Mouse (Mus musculus): ENCODE data around the gene Flnc.
A peak's percentile ranks its signal among the peaks of the same experiment; 100 is the strongest.

Gene Flnc

DNA sequence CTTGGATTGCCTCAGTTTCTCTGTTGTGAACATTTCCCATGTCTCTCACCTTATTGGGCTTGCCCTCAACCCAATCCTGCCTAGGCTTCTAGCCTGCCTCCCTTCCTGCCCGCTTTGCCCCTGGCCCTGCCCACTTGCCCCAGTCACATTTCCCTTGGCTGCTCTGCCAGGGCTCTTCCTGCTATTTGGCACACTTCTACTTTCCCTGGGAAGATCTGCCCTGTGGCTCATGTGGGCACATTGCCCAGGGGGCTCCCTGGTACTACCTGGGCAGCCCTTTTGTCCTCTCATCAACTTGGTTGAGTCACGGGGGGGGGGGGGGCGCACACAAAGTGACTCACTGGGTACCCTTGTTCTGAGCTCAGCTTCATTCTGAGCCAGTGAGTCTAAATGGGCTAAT, 900 bp upstream of the Flnc start:
- no peak for DNase-seq (ENCODE audit: low spot score in 2 of 2)

DNA sequence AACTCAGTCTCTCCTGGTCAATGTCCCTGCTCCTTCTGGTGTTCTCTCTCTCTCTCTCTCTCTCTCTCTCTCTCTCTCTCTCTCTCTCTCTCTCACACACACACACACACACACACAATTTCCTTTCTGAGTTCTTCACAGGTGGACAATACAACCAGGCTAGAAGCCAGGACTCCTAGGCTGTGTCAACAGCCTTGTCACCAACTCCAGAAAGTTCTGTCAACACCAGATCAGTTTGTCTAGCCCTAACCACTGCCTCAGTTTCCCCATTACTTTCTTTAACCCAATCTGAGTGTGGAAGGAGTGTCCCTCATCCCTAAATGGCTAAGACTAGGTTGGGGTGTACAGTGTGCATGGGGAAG, 399 bp upstream of the Flnc start:
- no peak for DNase-seq (ENCODE audit: low spot score in 2 of 2)

DNA sequence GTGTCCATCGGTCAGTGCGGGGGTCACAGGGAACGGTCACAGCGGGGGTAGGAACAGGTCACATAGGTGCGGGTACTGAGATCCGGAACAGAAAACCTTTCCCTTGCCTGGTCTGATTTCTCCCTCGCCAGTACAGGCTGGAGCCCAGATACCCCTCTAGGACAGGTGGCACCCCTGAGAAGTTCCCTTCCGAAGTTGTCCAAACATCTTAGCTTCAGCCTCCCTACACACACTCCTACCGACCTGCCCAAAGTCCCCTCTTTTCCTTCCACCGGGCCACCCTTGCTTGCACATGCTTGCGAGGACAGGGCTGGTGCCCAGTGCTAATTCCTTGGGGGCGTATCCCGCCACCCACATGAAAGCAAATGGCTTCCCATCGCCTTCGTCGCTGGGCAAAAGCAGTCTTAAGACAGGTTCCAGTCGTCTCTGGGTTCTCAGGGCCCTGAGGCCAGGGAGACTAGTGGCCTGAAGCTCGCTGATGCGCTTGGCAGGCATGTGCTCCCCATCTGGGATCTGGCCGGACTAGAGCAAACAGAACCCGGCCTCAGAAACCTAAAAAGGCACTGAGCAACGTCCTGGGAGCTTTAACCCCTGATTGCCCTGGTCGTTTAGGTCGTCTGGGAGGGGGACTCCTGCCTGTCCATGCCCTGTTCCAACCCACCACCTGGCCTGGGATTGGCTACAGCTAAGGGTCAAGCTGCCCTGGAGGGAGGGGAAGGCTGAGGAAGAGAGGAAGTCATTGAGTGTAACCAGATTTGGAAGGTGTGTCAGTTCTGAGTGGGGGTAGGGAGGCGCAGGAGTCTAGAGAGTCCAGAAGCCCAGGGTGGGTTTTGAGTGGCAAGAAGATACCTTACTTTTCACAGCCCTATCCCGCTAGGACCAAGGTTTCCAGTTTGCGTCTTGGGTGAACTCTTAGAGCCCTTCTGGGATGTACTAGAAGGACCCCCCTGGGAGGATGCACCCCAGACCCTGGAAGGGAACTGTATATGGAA, 1.0 kb downstream of the Flnc start:
- no peak for DNase-seq (ENCODE audit: low spot score in 2 of 2)

DNA sequence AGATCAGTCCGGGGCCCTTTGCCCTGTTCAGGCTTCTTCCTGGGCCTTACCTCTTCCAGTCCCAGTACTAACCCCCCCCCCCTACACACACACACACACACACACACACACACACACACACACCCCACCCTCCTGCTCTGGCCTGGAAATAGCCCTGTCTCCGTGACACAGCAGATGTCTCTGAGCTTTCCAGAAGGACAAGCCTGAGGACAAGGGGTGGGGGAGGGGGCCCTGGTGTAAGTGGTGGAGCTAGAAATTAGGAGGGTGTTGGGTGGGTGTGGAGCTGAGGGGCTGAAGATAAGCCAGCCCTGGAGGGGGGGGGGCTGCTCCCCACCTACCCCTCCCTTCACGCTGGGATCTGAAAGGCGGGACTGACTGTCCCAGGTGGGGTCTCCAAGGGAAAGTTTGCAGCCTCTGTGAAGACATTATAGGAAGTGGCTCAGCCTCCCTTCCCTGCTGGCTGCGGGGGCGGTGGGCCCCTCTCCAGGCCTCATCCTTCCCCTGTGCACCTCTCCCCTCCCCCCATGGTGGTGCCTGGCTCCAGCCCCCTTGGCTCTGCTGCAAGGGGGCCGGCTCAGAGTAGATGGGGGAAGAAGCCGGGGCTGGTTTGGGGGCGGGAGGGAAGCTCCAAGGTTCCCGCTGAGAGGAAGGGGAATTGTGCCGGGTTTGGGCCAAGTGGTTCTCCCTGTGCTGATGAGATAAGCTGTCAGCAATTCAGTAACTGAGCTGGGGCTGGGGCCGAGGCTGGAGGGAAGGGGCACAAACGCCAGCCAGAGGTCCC, 2.0 kb downstream of the Flnc start:
- DNase-seq (ENCODE audit: low spot score in 2 of 2), result no peak

DNA sequence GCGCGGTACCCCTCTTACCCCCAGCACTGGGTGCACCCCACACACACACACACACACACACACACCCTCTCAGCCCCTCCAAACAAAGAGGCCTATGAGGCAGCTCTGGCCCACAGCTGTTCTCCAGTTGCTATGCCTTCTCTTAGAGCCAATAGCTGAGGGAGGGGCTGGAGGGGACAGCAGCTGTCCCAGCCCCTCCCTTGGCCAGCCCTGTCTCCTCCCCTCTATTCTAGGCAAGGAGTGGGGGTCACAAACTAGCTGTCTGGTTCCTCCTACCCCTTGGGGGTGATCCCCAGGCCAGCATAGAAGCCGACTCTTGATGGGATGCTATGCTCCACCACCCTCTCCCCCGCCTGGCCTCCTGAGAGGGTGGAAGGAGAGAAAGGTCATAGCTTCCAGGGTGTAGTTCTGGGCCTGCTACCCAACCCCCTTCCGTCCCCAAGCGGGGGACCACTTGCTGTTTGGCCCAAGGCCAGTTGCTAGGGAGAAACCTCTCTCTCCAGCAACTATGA, 2.9 kb downstream of the Flnc start:
- DNase-seq (ENCODE audit: low spot score in 2 of 2), result no peak

DNA sequence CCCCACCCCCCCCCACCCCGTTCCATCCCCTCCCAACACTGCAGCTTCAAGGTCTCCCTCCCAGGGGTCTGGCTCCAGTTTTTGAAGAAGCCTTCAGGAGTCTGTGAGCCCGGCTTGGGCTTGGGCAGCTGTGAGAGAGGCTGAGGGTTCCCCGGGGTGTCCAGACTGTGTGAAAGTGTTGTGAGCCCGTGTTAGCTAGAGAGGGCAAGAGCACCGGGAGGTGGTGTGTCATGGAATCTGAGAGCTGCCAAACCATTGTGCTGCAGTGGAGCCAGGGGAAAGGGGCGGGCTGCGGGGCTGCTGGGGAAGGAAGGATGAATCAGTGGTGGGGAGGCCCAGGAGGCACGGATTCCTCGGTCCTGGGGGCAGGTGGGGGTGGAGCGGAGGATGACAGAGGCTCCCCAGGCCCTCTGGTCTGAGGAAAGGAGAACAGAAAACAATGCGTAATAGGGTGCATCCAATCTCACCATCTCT, 3.4 kb downstream of the Flnc start:
- no peak for DNase-seq (ENCODE audit: low spot score in 2 of 2)

DNA sequence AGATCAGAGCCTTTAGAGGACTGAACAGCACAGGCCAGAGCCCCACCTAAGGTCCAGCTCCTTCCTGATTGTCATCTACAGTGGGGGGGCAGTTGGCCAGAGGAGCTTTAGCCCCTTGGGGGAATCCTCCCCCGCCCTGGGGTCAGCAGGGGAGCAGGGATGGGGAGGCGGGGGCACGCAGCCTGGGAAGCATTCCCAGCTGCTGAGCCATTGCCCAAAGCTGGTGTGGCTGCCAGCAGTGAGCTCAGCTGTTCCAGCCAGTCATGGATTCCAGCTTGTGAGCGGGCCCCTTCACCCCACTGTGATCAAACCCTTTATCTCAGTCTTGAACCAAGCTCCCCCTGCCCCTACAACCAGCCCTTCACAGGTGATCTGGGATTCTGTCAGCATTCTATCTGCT, 6.2 kb downstream of the Flnc start:
- no peak for DNase-seq (ENCODE audit: low spot score in 2 of 2)

DNA sequence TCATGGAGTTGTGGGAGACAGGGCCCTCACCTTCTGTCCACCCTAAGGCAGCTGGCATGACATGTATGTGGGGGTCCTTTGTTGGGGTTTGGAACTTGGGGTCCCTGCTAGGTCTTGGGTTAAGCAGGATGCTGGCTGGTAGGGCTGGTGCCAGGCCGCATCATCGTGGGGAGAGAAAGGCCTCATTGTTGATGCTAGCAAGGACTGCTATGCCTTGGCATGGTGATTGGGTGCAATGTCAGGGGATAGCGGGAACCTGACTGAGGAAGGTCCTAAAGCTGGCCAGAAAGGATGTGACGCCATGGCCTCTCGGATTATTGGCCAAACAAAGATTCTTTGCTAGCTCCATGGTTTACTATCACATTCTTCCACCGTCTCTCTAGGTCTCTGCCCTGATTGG, 6.7 kb downstream of the Flnc start:
- no peak for DNase-seq (ENCODE audit: low spot score in 2 of 2)

DNA sequence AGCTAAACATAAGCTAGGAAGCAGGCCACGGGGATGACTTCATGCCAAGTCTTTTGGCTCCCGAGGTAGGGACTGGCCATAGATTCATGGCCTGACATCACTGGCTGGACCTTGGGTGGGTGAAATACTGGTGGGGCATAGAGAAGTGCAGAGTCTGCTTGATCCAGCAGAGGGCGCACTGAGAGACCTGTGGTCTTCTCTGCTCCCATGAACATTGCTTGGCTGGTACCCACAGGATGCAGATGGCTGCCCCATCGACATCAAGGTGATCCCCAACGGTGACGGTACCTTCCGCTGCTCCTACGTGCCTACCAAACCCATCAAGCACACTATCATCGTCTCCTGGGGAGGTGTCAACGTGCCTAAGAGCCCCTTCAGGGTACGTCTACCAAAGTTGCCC, 11.7 kb downstream of the Flnc start:
- DNase-seq (ENCODE audit: low spot score in 2 of 2), result peak in 1 of 2 experiments; percentile 33

DNA sequence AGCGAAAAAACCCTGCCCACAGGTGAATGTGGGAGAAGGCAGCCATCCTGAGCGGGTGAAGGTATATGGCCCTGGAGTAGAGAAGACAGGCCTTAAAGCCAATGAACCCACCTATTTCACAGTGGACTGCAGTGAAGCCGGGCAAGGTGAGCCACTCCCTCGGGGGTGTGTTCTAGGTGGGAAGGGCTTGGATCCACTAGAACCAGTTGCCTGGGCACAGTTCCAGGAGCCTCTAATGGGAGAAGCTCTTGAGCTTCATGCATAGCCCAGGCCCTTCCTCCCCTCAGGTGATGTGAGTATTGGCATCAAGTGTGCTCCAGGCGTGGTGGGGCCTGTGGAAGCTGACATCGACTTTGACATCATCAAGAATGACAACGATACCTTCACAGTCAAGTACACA, 12.3 kb downstream of the Flnc start:
- no peak for DNase-seq (ENCODE audit: low spot score in 2 of 2)

DNA sequence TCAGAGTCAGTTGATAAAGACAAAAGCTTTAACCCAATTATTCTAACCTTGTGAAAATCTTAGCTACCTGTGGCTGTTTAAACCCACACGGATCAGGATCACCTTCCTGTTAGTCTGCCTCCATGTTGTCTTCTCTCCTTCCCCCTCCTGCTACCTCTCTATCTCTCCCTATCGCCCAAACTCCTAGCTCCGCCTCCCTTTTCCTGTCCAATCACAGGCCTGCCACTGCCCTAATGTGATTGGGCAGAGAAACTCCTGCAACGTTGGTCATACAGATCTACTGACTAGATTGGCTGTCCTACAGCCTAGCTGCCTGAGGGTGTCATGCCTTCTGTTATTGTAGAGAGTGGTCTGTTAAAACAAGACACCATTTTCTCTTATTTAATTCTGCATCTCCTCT, 16.8 kb downstream of the Flnc start:
- DNase-seq (ENCODE audit: low spot score in 2 of 2), result no peak

DNA sequence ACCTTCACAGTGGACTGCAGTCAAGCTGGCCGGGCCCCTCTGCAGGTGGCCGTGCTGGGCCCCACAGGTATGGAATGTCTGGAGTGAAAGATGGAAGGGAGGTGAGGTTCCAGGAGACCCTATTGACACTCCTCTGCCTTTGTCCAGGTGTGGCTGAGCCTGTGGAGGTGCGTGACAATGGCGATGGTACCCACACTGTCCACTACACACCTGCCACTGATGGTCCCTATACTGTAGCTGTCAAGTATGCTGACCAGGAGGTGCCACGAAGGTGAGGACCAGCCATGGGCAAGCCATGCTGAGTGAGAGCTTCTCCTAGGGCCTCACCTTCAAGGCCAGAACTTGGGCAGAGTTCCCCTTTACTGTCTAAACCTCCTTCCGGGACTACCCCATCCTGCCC, 17.6 kb downstream of the Flnc start:
- DNase-seq (ENCODE audit: low spot score in 2 of 2), result no peak

DNA sequence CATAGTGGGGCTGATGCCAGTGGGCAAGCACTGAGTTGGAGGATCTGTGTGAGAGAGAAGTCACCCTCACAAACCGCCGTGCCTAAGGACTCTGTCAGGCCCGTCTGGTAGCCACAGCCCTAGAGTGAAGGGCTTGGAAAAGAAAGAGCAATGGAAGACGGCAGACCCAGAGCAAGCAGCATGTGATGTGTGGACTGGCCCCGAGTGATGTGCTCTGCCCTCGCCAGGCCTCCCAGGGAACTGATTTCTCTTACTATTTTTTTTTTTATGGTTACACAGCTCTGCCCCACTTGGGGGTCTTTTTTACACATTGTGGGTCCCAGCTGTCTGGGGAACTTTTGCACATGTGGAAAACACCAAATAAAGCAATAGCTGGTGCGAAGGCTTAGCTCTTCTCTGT, 28.4 kb downstream of the Flnc start:
- DNase-seq (ENCODE audit: low spot score in 2 of 2), result no peak

DNA sequence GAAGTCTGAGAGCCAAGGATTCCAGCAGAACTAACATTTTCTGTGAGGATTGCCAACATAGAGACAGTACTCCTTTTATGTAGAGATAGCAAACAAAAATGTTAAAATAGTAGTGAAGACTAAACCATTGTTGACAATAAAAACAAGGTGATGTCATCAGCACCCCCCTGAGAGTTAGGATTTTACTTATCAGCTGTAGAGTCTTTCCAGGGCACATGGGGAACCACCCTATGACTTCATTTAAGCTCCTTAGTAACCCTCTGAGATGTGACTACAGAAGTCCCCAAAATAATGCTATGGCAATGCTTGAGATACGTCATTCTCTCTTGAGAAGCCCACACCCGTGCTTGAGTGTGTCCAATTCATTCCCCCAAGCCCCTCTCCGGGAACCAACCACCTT, 30.3 kb downstream of the Flnc start:
- no peak for DNase-seq (ENCODE audit: low spot score in 2 of 2)

DNA sequence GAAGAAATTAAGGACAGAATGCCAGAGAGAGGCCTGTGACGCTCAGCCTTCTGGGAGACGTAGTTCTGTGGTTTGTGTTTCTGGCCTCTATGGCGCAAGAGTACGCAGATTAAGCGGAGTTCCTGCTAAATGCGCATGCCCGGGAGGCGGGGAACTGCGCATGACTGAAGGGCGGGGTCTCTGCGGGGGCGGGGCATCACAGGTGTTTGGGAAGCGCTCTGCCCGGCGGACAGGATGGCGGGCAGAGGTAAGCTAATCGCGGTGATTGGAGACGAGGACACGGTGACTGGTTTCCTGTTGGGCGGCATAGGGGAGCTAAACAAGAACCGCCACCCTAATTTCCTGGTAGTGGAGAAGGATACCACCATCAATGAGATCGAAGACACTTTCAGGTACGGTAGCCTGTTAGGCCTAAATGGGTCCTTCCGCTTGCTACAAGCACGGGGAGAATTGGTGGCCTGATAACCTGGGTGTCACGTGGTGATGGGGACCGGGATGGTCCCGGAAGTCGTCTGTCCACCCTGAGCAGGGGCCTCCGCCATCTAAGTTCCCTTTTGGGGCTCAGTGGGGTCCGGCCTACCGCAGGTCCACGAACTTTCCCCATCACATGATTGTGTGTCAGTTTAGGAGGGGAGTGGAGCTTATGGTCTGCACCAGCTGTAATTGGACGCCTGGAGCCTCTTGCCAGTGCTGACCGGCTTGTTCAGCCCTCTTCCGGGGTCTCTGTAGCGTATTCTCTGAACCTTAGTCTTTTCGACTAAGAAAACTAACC, 34.7 kb downstream of the Flnc start, which contains the start of gene Atp6v1f:
Gene Atp6v1f (plus strand): TSS at position 136 of the 772 bp plus-strand sequence.
- DNase-seq (ENCODE audit: low spot score in 2 of 2), result peak; percentile 80 to 85

DNA sequence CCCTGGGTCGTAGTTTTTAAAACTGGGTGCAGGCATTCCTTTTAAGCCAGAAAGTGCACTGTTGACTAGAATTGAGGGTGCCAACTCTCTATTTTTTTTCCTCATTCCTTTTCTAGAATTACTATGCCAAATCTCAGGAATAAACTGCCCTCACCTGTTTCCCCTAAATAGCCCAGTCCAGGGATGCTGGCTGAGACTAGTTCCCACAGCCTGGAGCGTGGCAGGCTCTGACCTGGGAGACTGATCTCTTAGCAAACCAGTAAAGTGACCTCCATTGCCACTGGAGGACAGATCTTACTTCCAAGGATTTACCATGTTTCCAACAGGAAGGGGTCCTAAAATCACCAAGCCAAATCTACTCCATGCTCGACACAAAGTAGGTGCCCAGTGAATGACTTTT, 35.8 kb downstream of the Flnc start:
- DNase-seq (ENCODE audit: low spot score in 2 of 2), result no peak

DNA sequence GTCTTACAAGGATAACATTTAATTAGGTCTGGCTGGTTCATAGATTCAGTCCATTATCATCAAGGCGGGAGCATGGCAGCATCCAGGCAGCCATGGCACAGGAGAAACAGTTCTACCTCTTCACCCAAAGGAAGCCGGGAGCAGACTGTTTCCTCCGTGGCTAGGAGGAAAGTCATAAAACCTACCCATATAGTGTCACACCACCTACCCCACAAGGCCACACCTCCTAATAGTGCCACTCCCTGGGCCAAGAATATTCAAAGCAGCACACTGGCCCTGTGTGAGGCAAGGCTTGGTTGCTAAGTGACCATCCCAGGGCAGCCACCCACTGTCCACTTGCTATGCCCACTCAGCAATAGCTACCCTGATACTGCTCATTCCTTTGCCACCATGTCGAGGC, 38.1 kb downstream of the Flnc start, which contains the start of gene Atp6v1fnb:
Gene Atp6v1fnb (plus strand): TSS at position 301 of the 400 bp plus-strand sequence.
- DNase-seq (ENCODE audit: low spot score in 2 of 2), result no peak

DNA sequence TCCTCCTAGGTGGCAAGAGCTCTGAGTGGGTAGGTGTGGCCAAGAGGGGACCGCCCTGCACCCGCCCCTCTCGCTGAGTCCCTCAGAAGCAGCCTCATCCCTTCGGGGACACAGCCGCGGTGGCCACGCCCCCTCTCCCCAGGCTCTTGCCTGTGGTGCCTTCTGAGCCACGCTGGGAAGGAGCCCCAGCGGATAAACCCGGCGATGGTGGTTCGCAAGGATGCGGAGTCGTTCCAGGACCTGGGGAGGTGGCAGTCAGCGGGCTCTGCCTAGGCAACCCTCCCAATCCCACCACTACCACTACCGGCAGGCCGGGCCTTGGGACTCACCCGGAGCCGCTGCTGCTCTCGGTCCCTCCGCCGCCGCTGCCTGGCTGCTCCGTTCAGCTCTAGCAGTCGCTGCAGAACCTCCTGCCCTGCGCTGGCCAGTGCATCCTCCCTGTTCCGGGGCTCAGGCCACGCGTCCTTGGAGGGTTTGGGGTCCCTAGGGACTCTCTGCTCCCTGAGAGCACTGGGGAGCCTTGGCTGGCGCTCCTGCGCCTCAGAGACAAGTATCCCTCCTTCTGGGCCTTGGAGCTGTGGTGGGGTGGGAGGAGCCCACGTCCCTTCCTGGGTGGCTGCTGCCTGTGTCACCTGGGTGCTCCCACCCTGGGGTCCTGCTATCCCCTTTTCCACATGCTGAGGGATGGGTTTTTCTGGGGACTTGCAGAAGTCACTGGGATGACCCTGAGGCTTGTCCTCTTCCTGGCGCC, 41.1 kb downstream of the Flnc start:
- DNase-seq (ENCODE audit: low spot score in 2 of 2), result peak; percentile 37 to 58

DNA sequence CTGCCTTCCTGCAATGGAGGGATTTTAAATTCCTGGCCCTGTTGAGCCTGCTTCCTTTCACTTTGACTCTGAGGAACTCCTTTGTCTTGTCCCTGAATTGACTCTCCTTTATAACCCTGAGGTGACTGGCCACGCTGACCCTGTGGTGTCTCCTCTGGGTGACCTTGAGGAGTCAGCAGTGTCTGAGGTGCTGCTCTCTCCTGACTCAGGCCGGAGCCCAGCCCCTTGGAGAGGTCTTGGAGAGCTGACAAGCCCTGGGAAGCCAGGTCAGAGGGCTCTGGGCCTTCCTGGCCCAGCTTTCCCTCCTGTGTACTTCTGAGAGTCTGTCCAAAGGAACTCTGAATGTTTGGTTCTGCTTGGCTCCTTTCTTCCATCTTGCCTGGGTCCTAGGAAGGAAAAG, 41.7 kb downstream of the Flnc start:
- no peak for DNase-seq (ENCODE audit: low spot score in 2 of 2)

DNA sequence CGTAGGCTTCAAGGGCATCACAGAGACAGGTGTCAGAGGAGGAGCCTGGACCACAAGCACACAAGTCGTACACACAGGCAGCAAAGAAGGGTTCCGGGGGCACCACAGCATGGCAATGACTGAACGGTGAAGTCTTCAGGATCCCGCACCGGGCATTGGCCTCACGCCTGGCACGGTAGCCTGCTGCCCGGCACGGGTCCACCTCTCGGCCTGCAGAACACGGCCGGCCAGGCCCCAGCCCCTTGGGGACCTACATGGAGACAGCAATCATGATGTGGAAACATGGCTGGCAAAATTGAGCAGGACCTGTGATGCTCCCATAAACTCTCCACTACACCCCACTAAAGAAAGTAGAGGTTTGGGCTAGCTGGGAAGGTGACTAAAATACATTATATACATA, 49.6 kb downstream of the Flnc start:
- no peak for DNase-seq (ENCODE audit: low spot score in 2 of 2)
